Mouse (Mus musculus) spleen, postnatal 10 days (tissue): Measurements from ENCODE around the gene Scgb1b15.
"Not testable (repeated sequence)": the region's sequence is repeated elsewhere in the genome, so short reads cannot be mapped to it uniquely, and the experiment has no call there.

Experiments used
- DNase-seq, 2 experiments: peaks; one replicate each; pipeline ENCODE4 v3.0.0; 2021 to 2022; ENCODE audit warnings: low spot score in 2 of 2

Scgb1b15 gene

DNA sequence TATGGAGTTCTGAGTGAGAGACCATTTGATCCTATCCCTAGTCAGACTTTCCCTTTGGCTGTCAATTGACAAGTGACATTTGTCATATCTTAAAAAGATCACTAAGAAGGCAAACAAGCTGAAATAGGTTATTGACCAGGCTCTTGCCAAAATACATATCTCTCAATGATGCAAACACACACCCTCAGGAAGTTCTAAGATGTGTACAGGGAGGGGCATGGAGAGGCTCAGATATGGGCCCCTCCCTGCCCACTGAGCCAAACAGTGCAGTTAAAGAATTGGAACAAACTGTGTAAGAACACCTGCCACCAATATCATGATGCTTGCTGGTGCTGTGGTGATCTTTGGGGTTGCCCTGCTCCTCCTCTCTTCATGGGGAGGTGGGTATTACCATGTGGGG lies at the start of gene Scgb1b15:
Gene Scgb1b15, plus strand, starts transcription at position 301 of the 400 bp plus-strand sequence.
- DNase-seq: not testable (repeated sequence)

DNA sequence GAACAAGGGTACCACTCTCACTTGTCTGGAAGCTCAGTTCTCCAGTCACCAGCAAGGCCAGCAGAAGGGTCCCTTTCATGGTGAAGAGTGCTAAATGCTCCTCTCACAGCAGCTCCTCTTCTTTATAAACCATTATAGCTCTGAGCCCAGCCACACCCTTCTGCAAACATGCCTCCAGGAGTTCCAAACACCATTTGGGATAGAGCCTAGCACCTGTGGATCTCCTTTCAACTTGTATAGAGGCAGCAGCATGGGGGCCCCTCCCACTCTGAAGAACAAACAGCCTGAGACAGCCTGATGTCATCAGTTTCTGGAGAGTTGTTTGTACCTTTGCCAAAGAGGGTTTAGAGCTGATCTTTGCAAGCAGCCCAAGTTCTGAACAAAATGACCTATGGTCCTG lies 6.8 kb upstream of the Scgb1b15 start, which contains the start of gene Scgb2b15:
Gene Scgb2b15, minus strand, starts transcription at position 101 of the 400 bp plus-strand sequence.
- not testable (repeated sequence) for DNase-seq
